Mouse (Mus musculus) left cerebral cortex, postnatal 36 days (tissue): ENCODE measurements around the gene Gpt2. TPM values are rescaled to one million over a fixed set of nuclear protein-coding genes. Genes with fewer than 3 reads are reported as not detected.
A peak's percentile ranks its signal among the peaks of the same experiment; 100 is the strongest.

Experiments
- DNase-seq, 2 experiments: peaks; one replicate each; pipeline ENCODE4 v3.0.0; 2021 to 2022; ENCODE audit warnings: low spot score in 2 of 2, mixed read lengths in 1 of 2
- intact Hi-C: fragments of 180-260 bp; cut with DNase I; formaldehyde crosslinking; loops from one replicate; pipeline ENCODE4 v1.15.1; 2025
- total RNA-seq, 2 experiments: library from RNA; stranded (reverse); gene quantifications; 2 replicates each; pipeline ENCODE4 v1.2.3; 2021

Gene Gpt2
- total RNA-seq, 2 experiments from 2014 or later: 56.3 to 60.1 TPM

- no peak for DNase-seq
- intact Hi-C loops: no loop called here
These were observed 12.7 kb upstream of the Gpt2 start for GRCm38 (mm10) chr8:85479710-85480109.

DNA sequence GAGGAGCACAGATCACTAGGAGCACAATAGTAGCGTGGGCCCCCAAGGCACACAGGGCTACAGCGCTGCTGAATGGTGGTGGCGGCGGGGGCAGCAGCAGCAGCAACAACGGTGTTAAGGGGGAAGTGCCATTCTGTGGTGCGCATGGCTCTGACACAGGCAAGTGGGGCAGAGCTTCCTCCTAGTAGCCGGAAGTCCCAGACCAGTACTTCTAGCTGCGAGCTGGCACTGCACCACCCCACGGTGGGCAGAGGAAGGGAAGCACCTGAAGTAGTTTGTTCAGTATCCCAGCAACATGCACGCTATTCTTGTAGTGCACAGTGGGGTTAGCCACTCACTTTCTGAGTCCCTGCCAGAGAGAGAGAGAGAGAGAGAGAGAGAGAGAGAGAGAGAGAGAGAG is 10.5 kb upstream of the Gpt2 start:
- intact Hi-C loops: no loop called here
- DNase-seq: peak; percentile 31 to 44

- no peak for DNase-seq
- intact Hi-C loops: no loop called here
These were observed 9.9 kb upstream of the Gpt2 start for GRCm38 (mm10) chr8:85482427-85482826.

GRCm38 (mm10) chr8:85487906-85488620 is 4.3 kb upstream of the Gpt2 start:
- DNase-seq: no peak
- intact Hi-C loops: no loop called here

DNA sequence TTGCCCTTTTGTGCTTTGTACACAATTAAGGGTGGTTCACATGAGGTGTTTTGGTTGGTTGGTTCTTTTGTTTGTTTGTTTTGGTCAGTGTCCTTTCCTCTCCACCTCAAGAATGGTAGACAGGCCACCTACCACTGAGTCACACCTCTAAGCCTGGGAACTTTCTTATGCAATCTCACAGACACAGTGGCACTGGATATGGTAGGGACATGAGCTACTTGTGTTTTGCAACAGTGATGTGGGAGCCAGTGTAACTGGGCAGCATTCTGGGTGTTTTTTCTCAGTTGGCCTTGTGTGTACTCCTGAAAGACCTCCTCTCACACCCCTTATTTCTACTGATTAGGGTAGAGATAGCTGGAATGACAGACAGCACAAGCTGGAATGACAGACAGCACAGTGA is 3.7 kb upstream of the Gpt2 start:
- no peak for DNase-seq
- intact Hi-C loops: no loop called here

DNA sequence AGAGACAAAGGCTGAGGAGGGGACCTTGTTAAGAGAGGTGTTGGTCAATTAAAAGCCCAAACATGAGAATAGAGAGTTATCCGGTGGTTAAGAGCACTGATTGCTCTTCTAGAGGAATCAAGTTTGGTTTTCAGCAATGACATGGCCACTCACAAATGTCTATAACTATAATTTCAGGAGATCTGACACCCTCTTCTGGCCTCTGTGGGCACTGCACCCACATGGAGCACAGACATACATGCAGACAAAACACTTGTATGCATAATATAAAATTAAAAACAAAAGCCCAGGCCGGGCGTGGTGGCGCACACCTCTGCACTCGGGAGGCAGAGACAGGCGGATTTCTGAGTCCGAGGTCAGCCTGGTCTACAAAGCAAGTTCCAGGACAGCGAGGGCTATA is 2.8 kb upstream of the Gpt2 start:
- intact Hi-C loops: no loop called here
- no peak for DNase-seq

DNA sequence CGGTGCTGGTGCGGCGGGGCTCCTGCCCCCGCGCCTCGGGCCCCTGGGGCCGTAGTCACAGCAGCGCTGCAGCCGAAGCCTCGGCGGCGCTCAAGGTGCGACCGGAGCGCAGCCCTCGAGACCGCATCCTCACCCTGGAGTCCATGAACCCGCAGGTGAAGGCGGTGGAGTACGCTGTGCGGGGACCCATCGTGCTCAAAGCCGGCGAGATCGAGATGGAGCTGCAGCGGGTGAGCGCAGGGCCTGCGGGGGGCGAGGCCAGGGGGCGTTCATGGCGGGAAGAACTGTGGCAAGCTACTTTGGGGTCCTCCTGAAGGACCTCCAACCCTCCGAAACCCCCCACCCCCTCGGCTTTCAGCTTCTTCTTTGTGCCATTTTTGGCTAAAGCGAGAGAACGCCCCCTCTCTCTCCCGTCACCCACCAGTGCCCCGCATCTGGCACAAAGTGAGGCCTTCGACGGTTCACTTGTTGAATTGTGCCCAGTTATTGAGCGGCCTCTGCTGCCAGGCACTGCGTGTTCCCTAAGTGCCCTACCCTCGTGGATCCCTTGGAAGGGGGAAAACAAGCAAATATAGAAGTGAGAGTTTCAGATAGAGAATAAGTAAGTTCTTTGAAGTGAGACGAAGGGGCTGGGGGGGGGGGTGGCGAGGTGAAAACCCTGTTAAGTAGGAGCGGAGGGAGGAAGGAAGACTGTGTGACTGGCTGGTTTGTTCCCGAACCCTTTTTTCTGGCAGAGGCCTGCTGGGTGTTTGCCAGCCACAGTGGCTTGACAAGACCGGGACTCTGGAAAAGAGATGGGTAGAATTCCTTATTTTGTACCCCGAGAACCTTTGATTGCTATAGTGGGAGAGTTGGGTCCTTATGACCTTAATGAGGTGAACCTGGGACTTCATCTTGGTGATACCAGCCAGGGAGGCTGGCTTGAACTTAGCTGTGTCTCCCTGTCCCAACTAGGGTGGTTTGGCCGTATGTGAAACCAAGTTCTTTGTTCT is 860 bp downstream of the Gpt2 start:
- peak; percentile 48 to 54 for DNase-seq
- intact Hi-C loops: loop anchor here (2.0 kb wide), 1 partner anchor 24 kb away; no protein-coding TSS in a partner anchor

DNA sequence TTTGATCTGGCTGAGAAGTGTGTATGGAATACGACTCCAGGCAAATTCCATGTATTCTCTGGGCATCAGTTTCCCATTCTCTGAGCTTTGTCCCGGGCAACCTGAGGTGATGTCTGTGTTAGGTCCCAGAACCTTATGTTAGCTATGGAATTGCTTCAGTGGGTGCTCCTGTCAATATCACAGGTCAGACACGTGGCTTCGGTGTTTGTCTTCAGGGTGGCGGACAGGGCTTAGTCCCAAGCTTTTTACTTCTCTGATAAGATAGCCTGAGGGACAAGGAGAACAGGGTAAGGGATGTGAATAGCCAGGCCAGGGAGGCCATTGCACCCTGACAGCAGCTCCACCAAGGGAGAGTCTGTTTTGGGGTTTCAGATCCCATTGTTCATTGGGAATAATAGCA is 3.7 kb downstream of the Gpt2 start:
- intact Hi-C loops: no loop called here
- no peak for DNase-seq

GRCm38 (mm10) chr8:85496778-85497177 is 4.4 kb downstream of the Gpt2 start:
- intact Hi-C loops: no loop called here

DNA sequence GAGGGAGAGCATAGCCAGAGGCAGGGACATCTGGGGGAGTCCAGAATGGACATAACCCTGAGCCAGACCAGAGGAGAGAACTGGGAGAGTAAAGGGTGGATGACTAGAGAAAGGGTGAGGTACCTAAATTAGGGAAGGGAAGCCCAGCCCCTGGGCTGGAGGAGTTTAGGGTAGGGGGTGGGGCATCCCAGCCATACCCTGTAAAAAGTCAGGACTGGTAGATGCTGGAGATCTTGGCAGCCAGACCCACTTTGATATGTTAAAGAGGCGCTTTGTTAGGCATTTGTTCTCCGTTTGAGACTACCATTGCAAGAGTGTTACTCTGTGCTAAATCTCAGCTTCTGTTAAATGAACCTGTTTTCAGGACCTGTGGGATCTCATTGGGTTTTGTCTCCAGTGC is 6.2 kb downstream of the Gpt2 start:
- intact Hi-C loops: no loop called here
- no peak for DNase-seq

More at GRCm38 (mm10) chr8:85496778-85497177, 4.4 kb downstream of the Gpt2 start:
- DNase-seq: no peak

DNA sequence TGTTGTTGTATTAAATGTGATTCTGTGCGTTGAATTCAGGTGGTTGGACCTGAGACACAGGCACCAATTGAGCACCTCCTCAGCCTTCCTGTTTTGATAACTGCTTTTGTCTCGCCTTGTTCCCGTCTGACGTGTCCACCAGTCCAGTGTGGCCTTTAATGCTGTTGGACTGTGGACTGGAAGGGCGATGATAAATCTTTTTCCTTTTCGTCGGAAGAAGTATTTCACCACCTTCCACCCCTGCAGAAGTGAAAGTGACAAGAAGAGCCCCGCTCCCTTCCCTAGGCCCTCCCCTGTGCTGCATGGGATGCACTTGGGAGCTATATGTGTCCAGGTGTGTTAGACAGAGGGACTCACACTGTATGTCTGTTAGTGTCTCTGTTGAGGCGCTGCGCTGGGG is 8.1 kb downstream of the Gpt2 start:
- intact Hi-C loops: no loop called here
- no peak for DNase-seq

- intact Hi-C loops: no loop called here
- DNase-seq: peak in 1 of 2 experiments; percentile 36
These were observed 8.7 kb downstream of the Gpt2 start for GRCm38 (mm10) chr8:85500955-85501685.

- intact Hi-C loops: no loop called here
- DNase-seq: no peak
These were observed 10.0 kb downstream of the Gpt2 start for GRCm38 (mm10) chr8:85502381-85502780.

DNA sequence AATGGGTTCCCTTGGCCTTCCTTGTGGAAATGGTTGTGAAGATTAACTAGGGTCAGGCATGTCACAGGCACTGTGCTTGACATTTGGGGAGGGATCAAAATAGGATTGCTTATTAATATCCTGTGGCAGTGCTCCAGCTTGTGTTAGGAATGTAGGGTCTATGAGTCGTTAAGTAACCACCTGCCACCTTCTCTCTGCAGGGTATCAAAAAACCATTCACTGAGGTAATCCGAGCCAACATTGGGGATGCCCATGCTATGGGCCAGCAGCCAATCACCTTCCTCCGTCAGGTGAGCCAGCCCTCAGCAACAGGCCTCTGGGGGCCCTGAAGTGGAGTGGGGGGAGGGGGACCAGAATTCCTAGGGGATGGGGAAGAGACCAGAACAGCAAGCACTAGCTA is 10.7 kb downstream of the Gpt2 start:
- intact Hi-C loops: no loop called here
- DNase-seq: no peak

DNA sequence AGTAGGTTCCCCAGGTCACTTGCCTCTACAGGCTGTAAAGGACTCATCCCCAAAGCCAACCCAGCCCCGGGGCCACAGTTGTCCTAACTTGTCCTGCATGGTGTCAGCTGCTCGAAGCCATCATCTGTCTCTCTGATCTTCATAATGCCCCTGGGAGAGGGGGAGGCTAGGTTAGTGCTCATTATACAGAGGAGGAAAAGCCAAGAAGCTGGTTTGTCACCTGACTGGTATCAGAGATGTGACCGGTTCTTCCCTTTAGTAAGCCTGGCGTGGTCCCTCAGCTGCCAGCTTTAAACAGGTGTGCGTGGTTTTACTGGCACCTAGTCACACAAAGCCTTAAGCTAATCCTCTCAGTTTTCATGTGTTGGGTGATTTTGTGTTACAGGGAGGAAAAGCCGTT is 12.3 kb downstream of the Gpt2 start:
- intact Hi-C loops: no loop called here
- DNase-seq: no peak

- intact Hi-C loops: no loop called here
- DNase-seq: no peak
These were observed 14.2 kb downstream of the Gpt2 start for GRCm38 (mm10) chr8:85506620-85507019.

DNA sequence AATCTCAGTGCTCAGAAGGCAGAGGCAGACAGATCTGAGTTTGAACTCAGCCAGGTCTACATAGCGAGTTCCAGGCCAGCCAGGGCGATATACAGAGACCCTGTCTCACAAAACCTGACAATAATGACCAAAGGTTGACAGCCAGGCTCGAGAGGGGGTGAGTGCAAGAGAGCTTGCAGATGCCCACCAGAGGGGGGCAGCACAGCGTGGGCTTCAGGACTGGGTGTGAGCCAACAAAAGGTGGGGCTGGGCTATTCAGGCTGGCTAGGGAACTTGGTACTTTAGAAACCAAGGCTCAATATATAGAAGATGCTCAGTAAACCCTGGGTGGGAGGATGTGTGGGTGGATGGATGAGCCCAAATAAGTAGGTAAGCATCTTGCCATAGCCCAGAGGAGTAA is 16.3 kb downstream of the Gpt2 start:
- intact Hi-C loops: no loop called here
- no peak for DNase-seq

DNA sequence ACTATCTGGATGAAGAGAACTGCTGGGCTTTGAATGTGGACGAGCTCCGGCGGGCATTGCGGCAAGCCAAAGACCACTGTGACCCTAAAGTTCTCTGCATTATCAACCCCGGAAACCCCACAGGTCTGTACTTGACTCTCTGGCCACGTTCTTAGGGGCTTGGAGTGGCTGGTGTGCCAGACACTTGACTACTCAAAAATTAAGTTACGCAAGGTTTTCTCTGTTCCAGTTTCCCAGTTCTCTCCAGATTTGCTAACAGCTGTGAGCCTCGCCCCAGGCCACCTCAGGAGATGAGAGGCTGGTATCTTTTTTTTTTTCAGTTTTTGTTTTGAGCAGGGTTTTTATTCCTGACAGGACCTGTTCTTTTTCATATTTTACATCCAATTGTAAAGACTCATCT is 19.9 kb downstream of the Gpt2 start:
- no peak for DNase-seq
- intact Hi-C loops: no loop called here

GRCm38 (mm10) chr8:85513283-85513682 is 20.9 kb downstream of the Gpt2 start:
- intact Hi-C loops: no loop called here
- no peak for DNase-seq

DNA sequence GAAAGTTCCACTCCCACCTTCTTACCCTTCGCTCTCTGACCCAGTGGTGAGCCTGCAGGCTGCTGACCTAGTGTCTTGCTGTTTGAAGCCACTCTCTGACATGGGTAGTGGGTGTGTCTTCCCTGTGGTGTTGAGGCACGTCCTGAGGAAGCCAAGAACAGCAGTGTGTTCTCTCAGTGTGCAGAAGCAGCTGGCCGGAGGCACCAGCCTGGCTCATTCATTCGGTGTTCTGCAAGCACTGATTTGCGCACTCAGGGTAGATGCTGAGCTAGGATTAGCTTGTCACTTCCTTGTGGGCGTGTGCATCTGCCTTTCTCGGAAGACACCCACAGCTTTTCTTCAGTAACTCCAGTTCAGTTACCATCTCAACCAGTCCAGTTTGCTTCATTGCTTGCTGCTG is 23.0 kb downstream of the Gpt2 start:
- intact Hi-C loops: no loop called here
- DNase-seq: peak; percentile 77 to 82
